Mouse (Mus musculus): ENCODE measurements around the gene Gprin3.
"Not testable (repeated sequence)": the region's sequence is repeated elsewhere in the genome, so short reads cannot be mapped to it uniquely, and the experiment has no call there.

Gene Gprin3

GRCm38 (mm10) chr6:59351108-59351789 lies 74.8 kb downstream of the Gprin3 start:
- in situ Hi-C loops (cut with MboI, MseI): no loop called here

- in situ Hi-C loops (cut with MboI, MseI): no loop called here
Measured at GRCm38 (mm10) chr6:59348673-59349072, 77.4 kb downstream of the Gprin3 start.

DNA sequence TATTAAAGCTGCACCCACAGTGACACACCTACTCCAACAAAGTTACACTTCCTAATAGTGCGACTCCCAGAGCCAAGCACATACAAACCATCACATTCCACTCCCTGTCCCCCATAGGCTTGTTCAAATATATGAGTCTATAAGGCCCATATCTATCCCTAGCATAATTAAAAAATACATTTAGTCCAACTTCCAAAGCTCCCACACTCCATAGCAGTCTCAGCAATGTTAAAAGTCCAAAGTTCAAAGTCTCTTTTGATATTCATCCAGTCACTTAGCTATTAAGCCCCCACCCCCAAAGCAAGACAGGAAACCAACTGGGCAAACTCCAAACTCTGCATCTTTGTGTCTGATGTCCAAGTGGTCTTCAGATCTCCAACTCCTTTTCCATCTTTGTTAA lies 84.9 kb downstream of the Gprin3 start:
- in situ Hi-C loops (cut with MboI, MseI): no loop called here

- in situ Hi-C loops (cut with MboI, MseI): loop anchor here (5.0 kb wide), 1 partner anchor 164 kb away; no protein-coding TSS in a partner anchor
Measured at GRCm38 (mm10) chr6:59328297-59328696, 97.8 kb downstream of the Gprin3 start.

DNA sequence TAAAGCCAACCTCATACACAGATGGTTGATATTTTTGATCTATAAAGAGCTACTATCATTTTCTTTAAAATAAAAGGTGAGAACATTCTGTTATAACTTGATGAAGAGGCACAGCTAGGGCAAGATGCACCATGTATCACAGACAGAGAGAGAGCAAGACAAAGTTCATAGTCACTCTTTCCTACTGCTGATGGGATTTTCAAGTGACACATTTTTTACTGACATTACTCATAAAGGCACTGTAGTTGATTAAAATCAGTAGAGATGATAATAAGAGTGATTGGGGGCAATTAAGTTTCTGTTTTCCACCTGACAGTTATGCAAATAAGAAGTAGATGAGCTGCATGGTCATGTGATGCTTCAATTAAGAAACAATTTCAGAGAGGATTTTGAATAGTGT lies 110.2 kb downstream of the Gprin3 start:
- in situ Hi-C loops (cut with MboI, MseI): no loop called here

DNA sequence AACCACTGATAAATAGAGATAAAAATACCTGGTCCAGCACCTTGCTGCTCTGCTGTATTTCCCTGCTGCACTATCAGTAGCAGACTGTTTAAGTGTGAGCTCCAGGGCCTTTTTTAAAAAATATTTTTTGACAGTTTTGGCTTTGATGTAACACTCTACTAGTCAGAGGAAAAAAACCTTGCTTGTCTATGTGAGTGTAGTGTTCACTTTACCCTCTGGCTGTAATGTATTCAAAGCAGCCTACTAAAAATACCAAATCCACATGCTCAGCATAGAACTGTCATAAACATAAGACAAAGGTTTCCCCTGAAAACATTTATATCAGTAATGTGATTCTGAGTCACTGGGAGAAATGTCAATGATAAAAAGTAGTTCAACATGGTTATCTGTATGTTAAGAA lies 111.0 kb downstream of the Gprin3 start:
- in situ Hi-C loops (cut with MboI, MseI): no loop called here

DNA sequence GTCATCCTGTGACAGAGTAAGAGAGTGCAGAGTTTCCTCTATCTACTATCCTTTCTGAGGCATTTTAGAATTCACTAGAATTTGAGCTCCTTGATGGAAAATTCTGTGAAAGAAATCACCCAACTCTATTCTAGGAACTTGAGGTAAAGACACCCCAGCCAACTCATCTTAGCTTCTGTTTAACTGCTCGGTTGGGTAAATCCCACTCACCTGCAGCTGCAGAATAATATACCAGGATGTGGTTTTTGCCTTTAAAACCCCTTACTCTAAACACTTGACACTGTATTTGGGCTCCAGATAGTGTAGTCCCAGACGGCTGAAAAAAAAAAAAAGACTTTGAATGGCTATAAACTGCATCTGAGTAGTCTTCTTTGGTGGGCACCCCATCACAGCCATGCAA lies 112.9 kb downstream of the Gprin3 start:
- in situ Hi-C loops (cut with MboI, MseI): loop anchor here (5.0 kb wide), 2 partner anchors 61 to 101 kb away; no protein-coding TSS in a partner anchor

- in situ Hi-C loops (cut with MboI, MseI): loop anchor here (5.0 kb wide), 2 partner anchors 59 to 99 kb away; no protein-coding TSS in a partner anchor
Measured at GRCm38 (mm10) chr6:59311241-59311640, 114.9 kb downstream of the Gprin3 start.

DNA sequence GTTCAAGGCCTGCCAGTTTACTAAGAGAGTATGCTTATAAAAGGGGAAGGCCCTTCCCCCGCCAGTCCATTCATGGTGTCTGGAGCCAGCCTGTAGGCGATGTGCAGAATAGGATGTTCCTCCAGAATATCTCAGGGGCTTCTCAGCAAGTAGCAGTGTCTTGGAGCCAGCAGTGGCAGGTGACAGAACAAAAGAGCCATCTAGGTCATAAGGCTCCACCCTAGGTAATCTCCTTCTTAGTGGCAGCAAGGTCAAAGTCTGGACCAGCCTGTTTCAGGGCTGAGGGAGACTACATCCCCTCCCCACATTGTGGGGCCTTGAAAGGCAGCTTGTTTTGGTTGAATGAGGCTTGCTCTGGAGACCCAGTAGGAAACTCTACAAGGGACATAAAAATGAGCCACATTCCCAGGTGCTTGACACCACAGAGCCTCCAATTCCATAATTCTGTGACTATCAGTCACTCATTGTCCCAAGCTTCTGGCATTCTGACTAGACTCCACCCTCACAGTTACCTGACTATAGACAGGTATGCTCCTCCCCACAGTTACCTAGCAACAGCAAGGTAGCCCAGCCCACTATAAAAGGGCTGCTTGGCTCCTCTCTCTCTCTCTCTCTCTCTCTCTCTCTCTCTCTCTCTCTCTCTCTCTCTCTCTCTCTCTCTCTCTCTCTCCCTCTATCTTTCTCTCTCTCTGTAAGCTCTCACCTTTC lies 121.7 kb downstream of the Gprin3 start:
- in situ Hi-C loops (cut with MboI, MseI): not testable (repeated sequence)

- in situ Hi-C loops (cut with MboI, MseI): no loop called here
Measured at GRCm38 (mm10) chr6:59303031-59303430, 123.1 kb downstream of the Gprin3 start.
